Mouse (Mus musculus): ENCODE measurements around the gene Parl. TPM values are rescaled to one million over a fixed set of nuclear protein-coding genes. Genes with fewer than 3 reads are reported as not detected.
A peak's percentile ranks its signal among the peaks of the same experiment; 100 is the strongest.

The Parl gene
- total and polyA plus RNA-seq, 3 experiments: 101 to 247 (median 166) TPM

DNA sequence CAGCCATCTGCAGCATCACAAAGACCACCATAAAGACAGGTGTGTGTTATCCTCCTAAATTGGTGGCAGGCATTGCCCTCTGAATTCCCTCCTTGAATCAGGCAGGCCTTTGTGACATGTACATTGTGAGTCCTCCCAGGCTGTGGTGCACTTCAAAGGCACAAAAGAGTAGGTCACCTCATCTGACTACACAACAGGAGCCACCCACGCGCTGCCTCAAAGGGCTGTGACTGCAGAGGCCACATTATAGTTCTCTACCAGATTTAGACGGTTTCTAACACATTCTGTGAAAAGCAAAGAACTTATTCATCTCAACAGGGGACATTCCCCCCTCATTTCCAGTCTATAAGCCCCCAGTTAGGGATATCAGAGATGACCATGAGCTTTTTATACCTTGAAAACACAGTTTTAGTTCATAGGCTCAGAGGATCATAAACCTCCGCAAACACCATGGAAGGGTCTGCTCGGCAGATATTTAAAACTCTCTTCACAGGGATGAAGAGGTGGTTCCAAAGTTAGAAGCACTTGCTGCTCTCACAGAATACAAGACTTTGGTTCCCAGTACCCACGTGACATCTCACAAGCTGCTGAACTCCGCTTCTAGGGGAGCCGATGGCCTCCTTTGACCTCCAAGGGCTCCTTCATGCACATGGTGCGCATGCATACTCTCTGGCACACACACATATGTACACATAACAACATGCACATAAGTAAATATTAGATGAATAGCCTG, 53.6 kb downstream of the Parl start:
- Histone ChIP-seq H3K4me3 (replicated peaks in 1 of 3; ENCODE audit: low read depth in 2 of 3, low read length in 2 of 3, poor library complexity in 1 of 3) (no peak overlapping the region), H3K27me3 (replicated peaks) (no peaks in the 10 kb centered on the region), H3K9ac (ENCODE audit: insufficient read depth, low read depth) (no peak overlapping the region), H3K27ac (ENCODE audit: insufficient read depth, low read depth) (no peak overlapping the region), H3K4me2 (ENCODE audit: insufficient read depth, low read depth, poor library complexity, severe bottlenecking) (no peak overlapping the region), H3K9me3 (replicated peaks; ENCODE audit: low read length) (peaks cover 3% of the 10 kb centered on the region), H3K79me2 (replicated peaks; ENCODE audit: control insufficient read depth, extremely low read depth, insufficient read depth, poor library complexity, severe bottlenecking) (no peaks in the 10 kb centered on the region), H3K4me1 (ENCODE audit: control insufficient read depth in 1 of 2, insufficient read depth in 2 of 2) (no peaks in the 10 kb centered on the region; a peak in 1 of 4 replicates), H3K36me3 (replicated peaks in 1 of 2; ENCODE audit: control insufficient read depth in 1 of 2, insufficient read depth in 1 of 2, low read length in 1 of 2) (no peaks in the 10 kb centered on the region)
- in situ Hi-C loops (cut with MboI; ENCODE audit: low pct_ligation_motif_present, low pct_unique_long_range_greater_than_20kb, low sequenced_read_pairs): no loop called here
- DNase-seq (ENCODE audit: extremely low read depth): no peak
- TF ChIP-seq USF1 (IDR thresholded peaks at IDR 0.05; ENCODE audit: low read depth, low read length): no peak
- TF ChIP-seq MAZ (IDR thresholded peaks at IDR 0.05; ENCODE audit: low read depth, low read length): no peak
- TF ChIP-seq TCF12 (IDR thresholded peaks at IDR 0.05; ENCODE audit: low read depth, low read length): no peak
- TF ChIP-seq CHD2 (IDR thresholded peaks at IDR 0.05; ENCODE audit: low read length): no peak
- TF ChIP-seq SIN3A (IDR thresholded peaks at IDR 0.05; ENCODE audit: low read length): no peak
- no peak for TF ChIP-seq NRF1 (IDR thresholded peaks at IDR 0.05; ENCODE audit: low read depth, low read length)
- no peak for TF ChIP-seq MAX (IDR thresholded peaks at IDR 0.05; ENCODE audit: low read length)
- no peak for TF ChIP-seq TBP (conservative IDR thresholded peaks at IDR 0.05; ENCODE audit: low read depth, low read length)
- TF ChIP-seq POLR2A (IDR thresholded peaks at IDR 0.05; ENCODE audit: low read depth, low read length): no peak
- dilution Hi-C loops (cut with MboI; ENCODE audit: extremely low pct_ligation_motif_present, extremely low pct_unique_long_range_greater_than_20kb, low sequenced_read_pairs): no loop called here

- H3K4me3 ChIP-seq (replicated peaks in 1 of 3; ENCODE audit: low read depth in 2 of 3, low read length in 2 of 3, poor library complexity in 1 of 3): no peak overlapping the region
- no peak for TF ChIP-seq MXI1 (IDR thresholded peaks at IDR 0.05; ENCODE audit: low read depth, low read length)
- no peak for TF ChIP-seq CHD2 (IDR thresholded peaks at IDR 0.05; ENCODE audit: low read length)
- TF ChIP-seq JUN (IDR thresholded peaks at IDR 0.05; ENCODE audit: insufficient read depth, low read depth, low read length): peak; percentile 67
- no peak for TF ChIP-seq MAZ (IDR thresholded peaks at IDR 0.05; ENCODE audit: low read depth, low read length)
- TF ChIP-seq ETS1 (conservative IDR thresholded peaks at IDR 0.05; ENCODE audit: low read depth, low read length): no peak
- no peak for TF ChIP-seq NRF1 (IDR thresholded peaks at IDR 0.05; ENCODE audit: low read depth, low read length)
- no peak for TF ChIP-seq SMC3 (IDR thresholded peaks at IDR 0.05; ENCODE audit: low read depth, low read length)
- TF ChIP-seq UBTF (IDR thresholded peaks at IDR 0.05; ENCODE audit: low read depth, low read length): no peak
- TF ChIP-seq MEF2A (IDR thresholded peaks at IDR 0.05; ENCODE audit: borderline replicate concordance, low read depth, low read length): no peak
- no peak for TF ChIP-seq GABPA (IDR thresholded peaks at IDR 0.05; ENCODE audit: insufficient replicate concordance, low read depth, low read length)
- no peak for TF ChIP-seq MAFK (IDR thresholded peaks at IDR 0.05; ENCODE audit: insufficient replicate concordance, low read length)
- peak; percentile 42; the same call in 1 of the 2 replicates for TF ChIP-seq JUND (conservative IDR thresholded peaks at IDR 0.05; ENCODE audit: low read depth, low read length)
- no peak for TF ChIP-seq MAX (IDR thresholded peaks at IDR 0.05; ENCODE audit: low read length)
- TF ChIP-seq USF1 (IDR thresholded peaks at IDR 0.05; ENCODE audit: low read depth, low read length): no peak
- TF ChIP-seq PAX5 (IDR thresholded peaks at IDR 0.05; ENCODE audit: low read length): no peak
- no peak for TF ChIP-seq ZMIZ1 (IDR thresholded peaks at IDR 0.05; ENCODE audit: low read depth, low read length)
- TF ChIP-seq ZKSCAN1 (IDR thresholded peaks at IDR 0.05; ENCODE audit: borderline replicate concordance, low read depth, low read length): no peak
- TF ChIP-seq POLR2AphosphoS2 (IDR thresholded peaks at IDR 0.05; ENCODE audit: low read depth, low read length): no peak
- TF ChIP-seq IRF4 (IDR thresholded peaks at IDR 0.05; ENCODE audit: low read depth, low read length): peak; percentile 67
- peak; percentile 49; the same call in 1 of the 2 replicates for TF ChIP-seq EP300 (IDR thresholded peaks at IDR 0.05; ENCODE audit: low read length)
- TF ChIP-seq POLR2A (IDR thresholded peaks at IDR 0.05; ENCODE audit: low read depth, low read length): no peak
- TF ChIP-seq SIN3A (IDR thresholded peaks at IDR 0.05; ENCODE audit: low read length): no peak
- no peak for DNase-seq (ENCODE audit: extremely low read depth)
- no peak overlapping the region for H3K27ac ChIP-seq (ENCODE audit: insufficient read depth, low read depth)
- H3K9me3 ChIP-seq (replicated peaks; ENCODE audit: low read length): no peaks in the 10 kb centered on the region
- H3K36me3 ChIP-seq (replicated peaks in 1 of 2; ENCODE audit: control insufficient read depth in 1 of 2, insufficient read depth in 1 of 2, low read length in 1 of 2): no peaks in the 10 kb centered on the region
- no peak overlapping the region; the same call in 1 of the 2 replicates for H3K4me2 ChIP-seq (ENCODE audit: insufficient read depth, low read depth, poor library complexity, severe bottlenecking)
- H3K27me3 ChIP-seq (replicated peaks): no peaks in the 10 kb centered on the region
- no peaks in the 10 kb centered on the region; a peak in 1 of 4 replicates for H3K4me1 ChIP-seq (ENCODE audit: control insufficient read depth in 1 of 2, insufficient read depth in 2 of 2)
- in situ Hi-C loops (cut with MboI; ENCODE audit: low pct_ligation_motif_present, low pct_unique_long_range_greater_than_20kb, low sequenced_read_pairs): no loop called here
- H3K9ac ChIP-seq (ENCODE audit: insufficient read depth, low read depth): no peak overlapping the region
- dilution Hi-C loops (cut with MboI; ENCODE audit: extremely low pct_ligation_motif_present, extremely low pct_unique_long_range_greater_than_20kb, low sequenced_read_pairs): no loop called here
- H3K79me2 ChIP-seq (replicated peaks; ENCODE audit: control insufficient read depth, extremely low read depth, insufficient read depth, poor library complexity, severe bottlenecking): no peaks in the 10 kb centered on the region
Observed at GRCm38 (mm10) chr16:20247103-20247502, 55.1 kb downstream of the Parl start.

All from CH12.LX (cell line).